Mouse (Mus musculus): ENCODE data around the gene Lactb. TPM values are rescaled to one million over a fixed set of nuclear protein-coding genes. Genes with fewer than 3 reads are reported as not detected.
"Not testable (repeated sequence)": the region's sequence is repeated elsewhere in the genome, so short reads cannot be mapped to it uniquely, and the experiment has no call there.

The Lactb gene
- polyA plus RNA-seq, 1 experiment from 2014 or later, result 8.2 TPM

DNA sequence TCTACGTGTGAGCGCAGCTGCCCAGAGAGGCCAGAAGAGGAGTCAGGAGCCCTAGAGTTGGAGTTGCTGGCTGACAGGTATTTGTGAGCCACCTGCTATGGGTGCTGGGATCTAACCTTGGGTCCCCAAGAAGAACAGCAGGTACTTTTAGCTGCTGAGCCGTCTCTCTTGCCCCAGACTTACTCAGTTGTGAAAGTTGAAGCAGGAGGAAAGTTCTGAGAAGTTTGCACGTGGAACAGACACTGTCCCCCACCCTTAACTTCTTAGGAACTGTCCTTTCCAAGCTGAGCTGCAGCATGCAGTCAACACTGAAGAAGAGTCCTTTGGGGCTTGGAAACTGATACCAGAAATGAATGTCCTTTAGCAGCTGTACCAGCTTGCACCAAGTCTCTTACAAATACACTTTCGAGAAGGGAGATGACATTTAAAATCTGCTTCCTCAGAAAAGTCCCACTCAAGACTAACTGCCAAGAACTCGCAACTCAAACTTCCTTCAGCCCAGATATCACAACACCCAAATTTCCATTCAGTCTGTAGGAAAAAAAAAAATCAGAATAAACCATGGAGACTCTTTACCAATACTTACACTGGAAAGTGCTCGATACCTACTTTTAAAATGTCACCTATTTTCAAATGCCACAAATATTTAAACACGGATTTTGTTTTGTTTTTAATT, 57.9 kb downstream of the Lactb start:
- H3K36me3 ChIP-seq, result no peaks in the 10 kb centered on the region
- no peak overlapping the region for H3K4me2 ChIP-seq (replicated peaks)
- no peak overlapping the region for H3K27ac ChIP-seq
- H3K9ac ChIP-seq, result no peak overlapping the region
- WGBS, result 85% methylated on average over 8 of the region's 8 CpGs
- H3K27me3 ChIP-seq (replicated peaks), result no peaks in the 10 kb centered on the region
- H3K4me1 ChIP-seq (replicated peaks), result peaks cover 15% of the 10 kb centered on the region
- ATAC-seq, result no peak
- H3K4me3 ChIP-seq (replicated peaks), result no peak overlapping the region
- no peaks in the 10 kb centered on the region for H3K9me3 ChIP-seq

GRCm38 (mm10) chr9:66915869-66916785, 59.2 kb downstream of the Lactb start:
- Histone ChIP-seq H3K9ac (no peak overlapping the region), H3K4me1 (replicated peaks) (peaks cover 15% of the 10 kb centered on the region), H3K4me3 (replicated peaks) (no peak overlapping the region), H3K27ac (no peak overlapping the region), H3K27me3 (replicated peaks) (no peaks in the 10 kb centered on the region), H3K36me3 (no peaks in the 10 kb centered on the region), H3K9me3 (no peaks in the 10 kb centered on the region), H3K4me2 (replicated peaks) (no peak overlapping the region)
- ATAC-seq, result no peak
- 76% methylated on average over 9 of the region's 9 CpGs for WGBS

DNA sequence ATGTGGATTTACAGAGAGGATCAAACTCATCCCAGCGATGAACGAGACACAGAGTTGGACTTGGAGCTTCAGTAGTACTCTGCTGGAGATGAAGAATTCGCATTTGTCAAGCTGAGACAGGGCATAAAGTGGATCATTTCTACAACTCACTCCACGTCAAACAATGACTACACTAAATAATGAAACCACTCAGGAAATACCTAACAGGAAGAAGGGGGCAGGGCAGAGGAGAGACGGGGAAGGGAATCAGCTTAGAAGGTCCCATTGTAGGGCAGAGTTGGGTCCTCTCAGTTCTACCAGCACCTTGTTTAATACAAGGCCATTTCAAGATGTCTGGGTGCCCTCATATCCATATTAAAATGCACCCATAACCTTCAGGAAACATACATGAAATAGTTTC, 59.9 kb downstream of the Lactb start:
- Histone ChIP-seq H3K4me2 (replicated peaks) (no peak overlapping the region), H3K9me3 (no peaks in the 10 kb centered on the region), H3K36me3 (no peaks in the 10 kb centered on the region), H3K27ac (no peak overlapping the region), H3K4me1 (replicated peaks) (peaks cover 15% of the 10 kb centered on the region), H3K27me3 (replicated peaks) (no peaks in the 10 kb centered on the region), H3K9ac (no peak overlapping the region), H3K4me3 (replicated peaks) (no peak overlapping the region)
- 60% methylated on average over 5 of the region's 5 CpGs for WGBS
- no peak for ATAC-seq

GRCm38 (mm10) chr9:66914540-66914939, 60.7 kb downstream of the Lactb start:
- ATAC-seq, result no peak
- H3K9ac ChIP-seq, result no peak overlapping the region
- H3K4me1 ChIP-seq (replicated peaks), result peaks cover 19% of the 10 kb centered on the region
- no peaks in the 10 kb centered on the region for H3K9me3 ChIP-seq
- no peaks in the 10 kb centered on the region for H3K27me3 ChIP-seq (replicated peaks)
- no peaks in the 10 kb centered on the region for H3K36me3 ChIP-seq
- 69% methylated on average over 3 of the region's 3 CpGs for WGBS
- H3K27ac ChIP-seq, result no peak overlapping the region
- H3K4me3 ChIP-seq (replicated peaks), result no peak overlapping the region
- H3K4me2 ChIP-seq (replicated peaks), result no peak overlapping the region

DNA sequence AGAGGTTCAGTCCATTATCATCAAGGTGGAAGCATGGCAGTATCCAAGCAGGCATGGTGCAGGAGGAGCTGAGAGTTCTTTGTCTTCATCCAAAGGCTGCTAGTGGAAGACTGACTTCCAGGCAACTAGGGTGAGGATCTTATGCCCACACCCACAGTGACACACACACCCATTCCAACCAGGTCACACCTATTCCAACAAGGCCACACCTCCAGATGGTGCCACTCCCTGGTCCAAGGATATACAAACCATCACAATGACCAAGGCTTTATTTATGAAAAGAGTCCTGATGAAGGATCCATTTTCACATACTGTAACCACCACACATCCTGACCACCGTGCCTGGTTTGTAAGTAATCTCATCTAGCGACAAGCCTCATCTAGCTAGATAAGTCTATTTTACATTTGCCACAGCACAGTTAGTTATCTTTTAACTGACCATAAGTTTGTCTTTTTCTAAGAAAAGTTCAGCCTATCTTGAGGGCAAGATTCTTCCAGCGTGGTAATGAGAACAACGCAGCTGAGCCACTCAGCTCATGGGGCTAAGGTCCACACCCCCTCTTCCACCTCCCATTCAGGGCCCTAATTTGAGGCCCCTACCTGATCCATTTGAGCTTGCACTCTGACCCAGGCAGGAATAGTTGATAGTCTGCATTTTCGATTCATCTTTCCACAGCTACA, 61.9 kb downstream of the Lactb start:
- H3K36me3 ChIP-seq; H3K9me3 ChIP-seq; H3K27me3 ChIP-seq (replicated peaks); H3K4me2 ChIP-seq (replicated peaks); H3K4me3 ChIP-seq (replicated peaks); H3K9ac ChIP-seq: not testable (repeated sequence)
- ATAC-seq, result peak; percentile 70; the same call in 1 of the 2 replicates
- 83% methylated on average over 5 of the region's 5 CpGs for WGBS
- peaks cover 23% of the 10 kb centered on the region for H3K4me1 ChIP-seq (replicated peaks)
- 0 out of 2 replicates have a peak overlapping the region, but pooled peaks have one; percentile 9 for H3K27ac ChIP-seq

- Histone ChIP-seq H3K4me3 (replicated peaks) (no peak overlapping the region), H3K4me2 (replicated peaks) (no peak overlapping the region), H3K9me3 (no peaks in the 10 kb centered on the region), H3K4me1 (replicated peaks) (peaks cover 18% of the 10 kb centered on the region), H3K36me3 (no peaks in the 10 kb centered on the region), H3K9ac (no peak overlapping the region), H3K27ac (no peak overlapping the region), H3K27me3 (replicated peaks) (no peaks in the 10 kb centered on the region)
- ATAC-seq, result no peak
These were observed 63.0 kb downstream of the Lactb start for GRCm38 (mm10) chr9:66912304-66912703.

GRCm38 (mm10) chr9:66910677-66911076, 64.6 kb downstream of the Lactb start:
- ATAC-seq, result no peak
- peaks cover 13% of the 10 kb centered on the region for H3K4me1 ChIP-seq (replicated peaks)
- no peaks in the 10 kb centered on the region for H3K27me3 ChIP-seq (replicated peaks)
- no peak overlapping the region for H3K27ac ChIP-seq
- no peaks in the 10 kb centered on the region for H3K9me3 ChIP-seq
- H3K4me2 ChIP-seq (replicated peaks), result no peak overlapping the region
- no peak overlapping the region for H3K9ac ChIP-seq
- WGBS, result 85% methylated on average over 5 of the region's 5 CpGs
- H3K36me3 ChIP-seq, result no peaks in the 10 kb centered on the region
- no peak overlapping the region for H3K4me3 ChIP-seq (replicated peaks)

- Histone ChIP-seq H3K9ac (no peak overlapping the region), H3K9me3 (no peaks in the 10 kb centered on the region), H3K27ac (no peak overlapping the region), H3K36me3 (no peaks in the 10 kb centered on the region), H3K27me3 (replicated peaks) (no peaks in the 10 kb centered on the region), H3K4me2 (replicated peaks) (no peak overlapping the region), H3K4me3 (replicated peaks) (no peak overlapping the region), H3K4me1 (replicated peaks) (peaks cover 13% of the 10 kb centered on the region)
- no peak for ATAC-seq
- WGBS, result 64% methylated on average over 7 of the region's 7 CpGs
These were observed 65.4 kb downstream of the Lactb start for GRCm38 (mm10) chr9:66909922-66910321.

- no peaks in the 10 kb centered on the region for H3K36me3 ChIP-seq
- no peak overlapping the region for H3K27ac ChIP-seq
- no peak for ATAC-seq
- H3K9ac ChIP-seq, result no peak overlapping the region
- no peak overlapping the region for H3K4me2 ChIP-seq (replicated peaks)
- H3K27me3 ChIP-seq (replicated peaks), result no peaks in the 10 kb centered on the region
- 70% methylated on average over 5 of the region's 5 CpGs for WGBS
- no peak overlapping the region for H3K4me3 ChIP-seq (replicated peaks)
- H3K4me1 ChIP-seq (replicated peaks), result peaks cover 10% of the 10 kb centered on the region
- H3K9me3 ChIP-seq, result no peaks in the 10 kb centered on the region
These were observed 67.4 kb downstream of the Lactb start for GRCm38 (mm10) chr9:66907746-66908397.

DNA sequence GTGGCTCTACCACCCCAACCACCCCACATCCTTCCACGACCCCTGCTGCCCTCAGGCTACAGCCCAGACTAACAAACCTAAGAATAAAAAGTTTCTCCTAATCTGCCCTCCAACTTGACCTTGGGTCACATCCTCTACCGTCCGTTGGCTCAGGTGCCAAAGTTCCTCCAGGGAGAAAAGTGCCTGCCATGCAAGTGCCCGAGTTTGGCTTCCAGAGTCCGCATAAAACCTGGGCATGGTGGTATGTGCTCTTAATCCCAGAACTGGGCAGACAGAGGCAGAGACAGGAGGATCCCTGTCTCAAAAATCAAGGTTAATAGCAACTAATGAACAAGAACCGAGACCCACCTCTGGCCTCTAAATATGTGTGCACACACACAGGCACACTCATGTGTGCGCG, 68.2 kb downstream of the Lactb start:
- no peaks in the 10 kb centered on the region for H3K9me3 ChIP-seq
- H3K4me3 ChIP-seq (replicated peaks), result no peak overlapping the region
- no peaks in the 10 kb centered on the region for H3K36me3 ChIP-seq
- H3K4me2 ChIP-seq (replicated peaks), result no peak overlapping the region
- H3K4me1 ChIP-seq (replicated peaks), result peaks cover 10% of the 10 kb centered on the region
- no peak for ATAC-seq
- H3K27ac ChIP-seq, result no peak overlapping the region
- 89% methylated on average over 8 of the region's 8 CpGs for WGBS
- no peaks in the 10 kb centered on the region for H3K27me3 ChIP-seq (replicated peaks)
- no peak overlapping the region for H3K9ac ChIP-seq

DNA sequence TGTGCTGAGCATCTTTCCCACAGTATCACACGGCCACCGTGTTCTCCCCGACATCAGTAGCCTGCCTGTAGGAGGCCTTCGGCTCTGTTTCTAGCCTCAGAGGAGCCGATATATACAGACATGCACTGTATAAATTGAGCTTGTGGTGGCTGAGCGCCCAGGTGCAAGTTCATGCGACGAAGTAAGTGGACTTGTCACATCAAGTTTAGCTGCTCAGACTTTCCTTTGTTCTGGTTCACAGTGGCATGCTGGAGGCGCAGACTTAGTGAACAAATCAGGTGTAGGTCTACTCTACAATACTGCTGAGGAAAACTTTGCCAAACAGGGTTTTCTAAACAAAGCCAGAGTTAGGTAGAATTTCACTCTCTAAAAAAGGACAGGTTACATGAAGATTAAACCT, 69.3 kb downstream of the Lactb start:
- Histone ChIP-seq H3K36me3 (no peaks in the 10 kb centered on the region), H3K4me2 (replicated peaks) (no peak overlapping the region), H3K27ac (no peak overlapping the region), H3K4me3 (replicated peaks) (no peak overlapping the region), H3K9ac (no peak overlapping the region), H3K27me3 (replicated peaks) (no peaks in the 10 kb centered on the region), H3K4me1 (replicated peaks) (peaks cover 10% of the 10 kb centered on the region), H3K9me3 (no peaks in the 10 kb centered on the region)
- WGBS, result 68% methylated on average over 9 of the region's 9 CpGs
- no peak for ATAC-seq
